Mouse (Mus musculus) stomach, embryonic 16.5 days (tissue): ENCODE measurements at regions not wholly inside any gene's neighbourhood (a gene's known extent, or its start where the extent isn't known, plus 50 kb on each side); places are given as distances from the start of the nearest gene placed in this dataset.
A peak's percentile ranks its signal among the peaks of the same experiment; 100 is the strongest.
"Not testable (repeated sequence)": the region's sequence is repeated elsewhere in the genome, so short reads cannot be mapped to it uniquely, and the experiment has no call there.

ENCODE experiments used
- ATAC-seq: fragments of 200-750 bp; cut with Nextera tagmentation; 2 replicates; pipeline ENCODE4 v1.8.0; 2017; ENCODE audit warnings: moderate number of reproducible peaks, moderate TSS enrichment; ENCODE audit not compliant: insufficient read depth, low FRiP score
- H3K27ac ChIP-seq: fragments of 300-500 bp; sonication (generic); 2 replicates; pipeline ENCODE4 v1.5.1; 2014; ENCODE audit warnings: low read length
- H3K27me3 ChIP-seq: fragments of 300-500 bp; sonication (generic); 2 replicates; pipeline ENCODE4 v1.6.1; 2014; ENCODE audit warnings: low read length, control low read depth, mixed read lengths; ENCODE audit not compliant: control insufficient read depth, insufficient read depth
- H3K36me3 ChIP-seq: fragments of 300-500 bp; sonication (generic); 2 replicates; pipeline ENCODE4 v1.6.1; 2014; ENCODE audit warnings: low read length; ENCODE audit not compliant: control insufficient read depth, insufficient read depth
- H3K4me1 ChIP-seq: fragments of 300-500 bp; sonication (generic); 2 replicates; pipeline ENCODE4 v1.6.1; 2014; ENCODE audit warnings: low read length, control low read depth, mixed read lengths; ENCODE audit not compliant: control insufficient read depth, insufficient read depth
- H3K4me2 ChIP-seq: fragments of 300-500 bp; sonication (generic); 2 replicates; pipeline ENCODE4 v1.6.1; 2014; ENCODE audit warnings: low read depth, low read length, mixed read lengths
- H3K4me3 ChIP-seq: fragments of 300-500 bp; sonication (generic); replicated peaks from 2 replicates; pipeline ENCODE4 v1.5.1; 2014; ENCODE audit warnings: mild to moderate bottlenecking, low read length
- H3K9ac ChIP-seq: fragments of 300-500 bp; sonication (generic); 2 replicates; pipeline ENCODE4 v1.6.1; 2014; ENCODE audit warnings: low read length
- H3K9me3 ChIP-seq: fragments of 300-500 bp; sonication (generic); replicated peaks from 2 replicates; pipeline ENCODE4 v1.6.1; 2016; ENCODE audit warnings: low read length, control low read depth; ENCODE audit not compliant: control insufficient read depth
- WGBS: fragments of 180-500 bp; shearing (Covaris S2); extraction: QIAGEN DNeasy Blood & Tissue Kit; methylation state at CpG from one replicate; pipeline ENCODE4 v1.1.7; 2014; 5-methylcytosine and 5-hydroxymethylcytosine counted together

DNA sequence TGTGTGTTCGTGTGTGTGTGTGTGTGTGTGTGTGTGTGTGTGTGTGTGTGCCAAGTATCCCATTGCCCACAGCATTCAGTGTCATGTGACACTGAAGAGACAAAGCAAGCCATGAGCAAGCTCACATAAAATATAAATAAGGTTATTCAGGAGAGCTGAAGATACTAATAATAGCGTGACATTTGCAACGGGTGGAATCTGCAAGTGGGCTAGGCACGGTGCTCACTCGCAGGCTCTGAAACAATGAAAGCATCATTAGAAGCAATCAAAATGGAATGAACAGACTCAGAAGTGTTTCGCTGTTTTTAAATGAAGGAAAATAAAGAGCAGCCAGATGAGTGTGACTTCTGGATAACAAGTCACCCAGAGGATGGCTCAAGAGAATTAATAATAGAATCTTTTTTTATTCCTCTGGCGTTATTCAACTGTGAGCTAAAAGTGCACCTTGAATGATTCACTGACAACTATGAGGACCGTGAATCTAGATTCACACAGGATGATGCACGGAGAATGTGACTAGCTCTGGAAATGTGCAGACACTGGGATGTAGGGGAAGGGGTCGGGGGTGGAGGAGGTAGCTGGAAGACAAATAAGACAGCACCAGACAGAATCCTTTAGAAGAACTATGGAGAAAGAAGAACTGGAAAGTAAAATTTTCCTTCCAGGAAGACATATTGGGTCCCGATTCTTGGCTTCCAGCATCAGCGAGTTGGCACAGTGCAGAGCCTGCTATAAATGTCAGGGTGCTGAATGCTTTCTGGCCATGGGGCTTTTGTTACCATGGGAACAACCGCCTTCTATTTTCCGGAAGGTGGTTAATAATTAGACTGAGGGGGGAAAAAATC is 55.3 kb downstream of the Actbl2 start:
- H3K9ac ChIP-seq: no peak overlapping the region
- 77% methylated on average over 14 of the region's 14 CpGs for WGBS
- ATAC-seq: no peak
- H3K4me2 ChIP-seq: no peak overlapping the region
- no peaks in the 10 kb centered on the region for H3K27me3 ChIP-seq
- no peaks in the 10 kb centered on the region for H3K36me3 ChIP-seq
- H3K9me3 ChIP-seq: no peaks in the 10 kb centered on the region
- H3K27ac ChIP-seq: no peak overlapping the region
- H3K4me1 ChIP-seq: no peaks in the 10 kb centered on the region
- H3K4me3 ChIP-seq: no peak overlapping the region

DNA sequence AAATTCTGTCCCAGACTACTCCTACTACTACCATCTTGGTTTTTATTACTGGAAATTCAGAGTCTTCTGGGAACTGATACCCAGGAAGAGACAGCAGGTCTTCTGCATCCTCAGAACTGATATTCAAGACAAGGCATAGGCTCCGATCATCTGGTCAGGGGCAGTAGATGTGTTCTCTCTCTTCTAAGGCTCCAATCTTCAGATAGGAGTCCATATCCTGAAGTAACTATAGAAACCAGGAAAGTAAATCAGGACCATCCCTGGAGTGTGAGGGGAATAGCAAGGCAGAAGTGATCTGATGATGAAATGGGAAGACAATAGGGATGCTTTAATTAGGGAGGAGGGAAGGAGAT is 55.9 kb downstream of the Actbl2 start:
- Histone ChIP-seq H3K36me3 (no peaks in the 10 kb centered on the region), H3K4me1 (no peaks in the 10 kb centered on the region), H3K4me3 (no peak overlapping the region), H3K9ac (no peak overlapping the region), H3K27ac (no peak overlapping the region), H3K27me3 (no peaks in the 10 kb centered on the region), H3K4me2 (no peak overlapping the region), H3K9me3 (no peaks in the 10 kb centered on the region)
- ATAC-seq: no peak
- WGBS: 89% methylated on average over 1 of the region's 1 CpGs

DNA sequence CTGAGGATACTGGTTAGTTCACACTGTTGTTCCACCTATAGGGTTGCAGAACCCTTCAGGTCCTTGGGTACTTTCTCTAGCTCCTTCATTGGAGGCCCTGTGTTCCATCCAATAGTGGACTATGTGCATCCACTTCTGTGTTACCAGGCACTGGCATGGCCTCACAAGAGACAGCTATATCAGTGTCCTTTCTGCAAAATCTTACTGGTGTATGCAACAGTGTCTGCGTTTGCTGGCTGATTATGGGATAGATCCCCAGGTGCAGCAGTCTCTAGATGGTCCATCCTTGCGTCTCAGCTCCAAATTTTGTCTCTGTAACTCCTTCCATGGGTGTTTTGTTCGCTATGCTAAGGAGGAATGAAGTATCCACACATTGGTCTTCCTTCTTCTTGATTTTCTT is 58.7 kb downstream of the Actbl2 start:
- H3K4me1 ChIP-seq, ATAC-seq, H3K9me3 ChIP-seq, H3K27me3 ChIP-seq, H3K27ac ChIP-seq, H3K36me3 ChIP-seq, H3K4me3 ChIP-seq, H3K9ac ChIP-seq, H3K4me2 ChIP-seq: not testable (repeated sequence)
- WGBS: 79% methylated on average over 3 of the region's 3 CpGs

DNA sequence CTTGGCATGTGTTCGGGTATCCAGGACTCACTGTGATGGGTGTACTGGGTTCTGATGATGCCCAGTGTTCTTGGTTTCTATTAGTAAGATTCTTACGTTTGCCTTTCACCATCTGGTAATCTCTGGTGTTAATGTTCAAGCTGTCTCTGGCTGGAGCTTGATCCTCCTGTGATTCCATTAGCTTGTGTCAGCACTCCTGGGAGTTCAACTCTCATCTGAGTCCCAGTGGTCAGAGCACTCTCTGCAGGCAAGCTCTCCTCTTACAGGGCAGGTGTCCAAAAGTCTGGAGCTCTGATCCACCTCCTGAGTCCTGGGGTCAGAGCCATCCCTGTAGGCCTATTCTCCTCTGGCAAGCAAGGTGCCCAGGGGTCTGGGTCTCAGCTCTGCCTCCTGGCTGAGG is 63.1 kb downstream of the Actbl2 start:
- not testable (repeated sequence) for H3K9me3 ChIP-seq, H3K9ac ChIP-seq, H3K27ac ChIP-seq, H3K27me3 ChIP-seq, H3K4me2 ChIP-seq, ATAC-seq, H3K36me3 ChIP-seq, H3K4me1 ChIP-seq, H3K4me3 ChIP-seq
- WGBS: 78% methylated on average over 2 of the region's 2 CpGs

DNA sequence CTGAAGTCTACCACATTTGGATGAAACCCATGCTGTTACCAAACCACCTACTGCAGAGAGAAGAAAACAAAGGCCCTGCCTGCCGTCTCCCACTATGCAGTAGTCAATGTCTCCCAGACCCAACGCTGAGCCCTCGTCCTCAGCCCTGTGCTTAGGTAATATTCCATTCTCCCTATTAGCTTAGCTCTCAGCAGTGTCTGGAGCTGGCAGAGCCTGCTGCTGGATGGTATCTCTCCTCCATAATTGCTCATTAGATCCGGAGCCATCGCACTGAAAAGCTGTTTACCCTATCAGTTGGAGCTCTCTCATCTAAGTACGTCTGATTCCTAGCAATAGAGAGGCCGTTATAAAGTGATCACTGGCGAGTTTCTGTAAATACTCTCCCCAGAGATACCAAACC is 68.4 kb downstream of the Actbl2 start:
- H3K4me1 ChIP-seq: 0 out of 2 replicates have a peak, but pooled peaks cover 4% of the 10 kb centered on the region
- H3K4me2 ChIP-seq: no peak overlapping the region
- no peaks in the 10 kb centered on the region for H3K9me3 ChIP-seq
- no peak for ATAC-seq
- no peaks in the 10 kb centered on the region for H3K36me3 ChIP-seq
- no peak overlapping the region for H3K9ac ChIP-seq
- 58% methylated on average over 8 of the region's 8 CpGs for WGBS
- H3K4me3 ChIP-seq: no peak overlapping the region
- no peak overlapping the region for H3K27ac ChIP-seq
- H3K27me3 ChIP-seq: no peaks in the 10 kb centered on the region

DNA sequence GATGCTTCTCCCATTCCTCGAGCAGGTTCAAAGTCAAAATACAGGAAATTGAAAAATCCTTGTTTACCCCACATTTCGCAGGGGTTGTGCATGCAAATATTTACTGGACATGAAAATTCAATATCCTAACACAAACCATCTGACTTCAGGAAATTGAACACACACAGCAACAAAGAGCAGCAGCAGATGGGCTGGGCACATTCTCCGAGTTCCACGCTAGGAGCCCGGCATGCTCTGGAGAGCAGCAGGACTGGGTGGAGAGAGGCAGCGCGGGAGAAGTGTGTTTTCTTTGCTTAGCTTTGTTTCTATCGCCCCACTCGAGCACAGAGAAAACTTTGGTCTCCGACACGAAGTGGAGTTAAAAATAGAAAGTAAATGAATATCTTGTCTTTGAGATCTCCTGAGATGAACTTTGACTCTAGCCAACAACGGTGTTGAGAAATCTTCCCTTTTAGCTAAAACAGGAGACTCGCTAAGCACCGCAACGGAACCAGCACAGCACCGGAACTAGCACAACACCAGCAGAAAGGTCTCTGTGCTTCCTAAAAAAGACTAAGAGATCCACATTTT is 71.4 kb downstream of the Actbl2 start:
- no peak for ATAC-seq
- Histone ChIP-seq H3K36me3 (no peaks in the 10 kb centered on the region), H3K9ac (no peak overlapping the region), H3K27me3 (no peaks in the 10 kb centered on the region), H3K4me2 (peak overlapping the region; percentile 23; the same call in 1 of the 2 replicates), H3K4me3 (no peak overlapping the region), H3K27ac (no peak overlapping the region), H3K9me3 (no peaks in the 10 kb centered on the region), H3K4me1 (0 out of 2 replicates have a peak, but pooled peaks cover 4% of the 10 kb centered on the region)
- 50% methylated on average over 16 of the region's 16 CpGs for WGBS

DNA sequence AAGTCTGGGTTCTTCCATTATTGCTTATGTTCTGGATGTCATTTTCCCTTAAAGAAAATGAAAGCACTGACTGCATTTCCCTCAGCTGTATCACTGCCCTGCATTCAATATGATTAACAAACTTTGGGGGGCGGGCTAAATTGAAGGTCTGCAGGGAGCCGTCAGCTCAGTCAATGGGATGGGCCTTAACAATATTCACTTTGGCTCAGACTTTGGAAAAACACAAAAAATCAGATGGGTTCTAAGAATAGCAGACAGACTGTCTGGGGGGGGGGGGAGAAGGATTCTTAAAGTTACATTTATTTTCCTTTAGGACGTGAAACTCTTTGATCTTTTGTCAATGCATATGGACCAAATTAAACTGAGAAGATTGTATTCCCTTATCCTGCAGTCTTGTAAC is 78.2 kb downstream of the Actbl2 start:
- no peak overlapping the region for H3K4me3 ChIP-seq
- no peaks in the 10 kb centered on the region for H3K36me3 ChIP-seq
- WGBS: 57% methylated on average over 3 of the region's 3 CpGs
- H3K4me2 ChIP-seq: no peak overlapping the region
- H3K9ac ChIP-seq: no peak overlapping the region
- no peak overlapping the region for H3K27ac ChIP-seq
- H3K4me1 ChIP-seq: no peaks in the 10 kb centered on the region
- H3K27me3 ChIP-seq: no peaks in the 10 kb centered on the region
- no peaks in the 10 kb centered on the region for H3K9me3 ChIP-seq
- ATAC-seq: no peak

DNA sequence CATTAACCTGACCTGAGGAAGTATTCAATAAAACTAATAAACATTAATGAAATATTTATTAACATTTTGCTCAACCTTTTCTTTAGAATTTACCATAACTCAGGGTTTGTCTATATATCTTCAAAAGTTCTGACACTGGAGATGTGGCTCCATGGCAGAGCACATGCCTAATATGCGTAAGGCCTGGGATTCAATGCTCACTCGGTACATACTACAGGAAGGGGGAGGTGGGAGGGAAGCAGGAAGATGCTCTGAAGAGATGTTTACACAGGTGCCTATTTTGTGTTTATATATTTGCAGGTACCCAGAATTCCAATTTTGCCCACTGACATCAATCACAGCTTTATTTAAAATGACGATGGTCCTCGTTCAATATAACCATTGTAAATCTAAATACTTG is 79.0 kb downstream of the Actbl2 start:
- peak overlapping the region; percentile 15; the same call in 1 of the 2 replicates for H3K27ac ChIP-seq
- H3K9ac ChIP-seq: no peak overlapping the region
- H3K4me1 ChIP-seq: no peaks in the 10 kb centered on the region
- H3K9me3 ChIP-seq: no peaks in the 10 kb centered on the region
- no peaks in the 10 kb centered on the region for H3K27me3 ChIP-seq
- H3K4me2 ChIP-seq: no peak overlapping the region
- no peak for ATAC-seq
- WGBS: 55% methylated on average over 4 of the region's 4 CpGs
- H3K36me3 ChIP-seq: no peaks in the 10 kb centered on the region
- H3K4me3 ChIP-seq: no peak overlapping the region

DNA sequence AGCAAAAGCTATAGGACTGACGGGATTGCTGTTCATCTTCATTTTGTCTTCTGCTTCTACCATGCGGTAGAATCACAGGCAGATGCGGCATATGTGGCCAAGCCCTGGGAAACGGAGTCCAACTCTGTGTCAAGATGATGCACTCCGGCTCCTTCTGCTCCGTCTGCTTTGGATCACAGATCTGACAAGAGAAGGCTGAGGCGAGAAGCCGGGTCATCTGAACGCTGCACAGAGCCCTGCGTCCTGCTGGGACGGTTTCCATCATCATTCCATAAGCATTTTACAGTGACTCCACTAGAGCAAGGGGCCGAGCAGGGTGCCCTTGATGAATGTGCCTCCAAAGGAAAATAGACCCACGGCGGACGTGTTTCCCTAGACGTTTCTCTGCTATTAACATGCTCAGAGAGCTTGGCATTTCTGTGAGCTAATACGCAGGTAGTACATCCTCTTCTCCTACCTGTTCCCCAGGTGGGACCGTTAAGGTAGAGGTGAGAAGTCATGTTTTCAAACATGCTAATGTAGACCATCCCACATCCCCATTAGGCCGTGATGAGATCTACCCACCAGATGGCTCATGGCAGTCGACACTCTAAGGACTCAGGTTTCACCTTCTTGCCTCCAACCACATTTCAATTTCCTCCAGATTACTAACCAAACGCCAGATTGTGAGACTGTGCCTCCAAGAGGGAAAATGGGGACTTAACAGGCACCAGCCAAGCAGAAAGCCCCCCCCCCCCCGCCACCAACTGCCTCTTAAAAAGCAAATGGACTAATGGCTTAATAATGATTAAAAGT is 79.6 kb downstream of the Actbl2 start:
- Histone ChIP-seq H3K36me3 (no peaks in the 10 kb centered on the region), H3K4me1 (no peaks in the 10 kb centered on the region), H3K9ac (no peak overlapping the region), H3K27ac (peak overlapping the region; percentile 44; the same call in 1 of the 2 replicates), H3K27me3 (no peaks in the 10 kb centered on the region), H3K4me2 (no peak overlapping the region), H3K9me3 (no peaks in the 10 kb centered on the region), H3K4me3 (no peak overlapping the region)
- WGBS: 50% methylated on average over 22 of the region's 22 CpGs
- ATAC-seq: peak; percentile 91
